Mouse (Mus musculus): ENCODE measurements around the gene Eif3g. TPM values are rescaled to one million over a fixed set of nuclear protein-coding genes. Genes with fewer than 3 reads are reported as not detected.
A peak's percentile ranks its signal among the peaks of the same experiment; 100 is the strongest.

Gene Eif3g
- polyA plus RNA-seq, 1 experiment from 2014 or later = 215 TPM

- H3K4me1 ChIP-seq (replicated peaks) = peaks cover 8% of the 10 kb centered on the region
- WGBS = under 1% methylated on average over 43 of the region's 43 CpGs
- H3K4me2 ChIP-seq = peak within 1 kb of the TSS; percentile 74
Measured at GRCm38 (mm10) chr9:20887704-20888385, 10.6 kb downstream of the Eif3g start, which contains the start of gene Ppan. Gene Ppan, plus strand, starts transcription at chr9:20888175.

DNA sequence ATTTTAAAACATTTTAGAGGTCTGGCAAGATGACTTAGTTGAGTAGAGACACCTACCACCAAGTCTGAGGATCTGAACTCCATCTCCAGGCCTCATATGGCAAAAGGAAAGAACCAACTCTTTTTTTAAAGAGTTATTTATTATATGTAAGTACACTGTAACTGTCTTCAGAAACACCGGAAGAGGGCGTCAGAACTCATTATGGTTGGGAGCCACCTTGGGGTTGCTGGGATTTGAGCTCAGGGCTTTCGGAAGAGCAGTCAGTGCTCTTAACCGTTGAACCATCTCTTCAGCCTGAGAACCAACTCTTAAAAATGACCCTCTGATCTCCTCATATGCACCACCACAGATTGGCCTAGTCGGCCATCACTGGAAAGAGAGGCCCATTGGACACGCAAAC is 11.2 kb downstream of the Eif3g start:
- Histone ChIP-seq H3K27ac (ENCODE audit: poor library complexity, severe bottlenecking) (no peak overlapping the region), H3K9me3 (replicated peaks) (0 out of 2 replicates have a peak, but pooled peaks cover 6% of the 10 kb centered on the region), H3K4me3 (no peak overlapping the region), H3K4me1 (replicated peaks) (peaks cover 8% of the 10 kb centered on the region), H3K9ac (no peak overlapping the region), H3K36me3 (peaks cover 31% of the 10 kb centered on the region), H3K4me2 (no peak overlapping the region), H3K27me3 (replicated peaks) (no peaks in the 10 kb centered on the region)
- ATAC-seq (ENCODE audit: insufficient number of reproducible peaks, low FRiP score) = no peak
- 88% methylated on average over 6 of the region's 6 CpGs for WGBS

More at GRCm38 (mm10) chr9:20887704-20888385, 10.6 kb downstream of the Eif3g start, which contains the start of gene Ppan:
- 0 out of 2 replicates have a peak, but pooled peaks cover 6% of the 10 kb centered on the region for H3K9me3 ChIP-seq (replicated peaks)
- peak within 1 kb of the TSS; percentile 84 for H3K27ac ChIP-seq (ENCODE audit: poor library complexity, severe bottlenecking)
- no peaks in the 10 kb centered on the region for H3K27me3 ChIP-seq (replicated peaks)
- peak; percentile 95 for ATAC-seq (ENCODE audit: insufficient number of reproducible peaks, low FRiP score)
- H3K36me3 ChIP-seq = peaks cover 37% of the 10 kb centered on the region
- peak within 1 kb of the TSS; percentile 88 for H3K9ac ChIP-seq
- H3K4me3 ChIP-seq = peak within 1 kb of the TSS; percentile 87

DNA sequence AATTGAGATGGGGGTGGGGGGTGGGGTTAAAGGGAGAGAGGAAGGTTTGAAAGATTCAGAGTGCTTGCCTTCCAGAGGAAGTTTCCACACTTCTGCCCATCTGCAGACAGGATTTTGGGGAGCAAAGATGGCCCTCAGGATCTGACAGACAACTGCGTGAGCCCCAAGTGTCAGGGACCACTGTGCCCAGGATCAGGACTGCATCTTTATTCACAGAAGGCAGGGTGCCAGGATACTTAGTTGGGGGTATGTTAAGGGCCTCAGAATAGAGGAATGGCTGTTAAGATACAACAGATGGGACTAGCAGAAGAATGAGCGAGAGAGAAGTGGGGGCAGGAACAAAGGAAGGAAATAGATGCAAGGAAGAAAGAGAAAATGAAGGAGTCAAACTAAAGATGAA is 11.9 kb downstream of the Eif3g start:
- Histone ChIP-seq H3K4me3 (no peak overlapping the region), H3K9ac (no peak overlapping the region), H3K9me3 (replicated peaks) (0 out of 2 replicates have a peak, but pooled peaks cover 6% of the 10 kb centered on the region), H3K36me3 (peaks cover 24% of the 10 kb centered on the region), H3K4me2 (no peak overlapping the region), H3K4me1 (replicated peaks) (peaks cover 8% of the 10 kb centered on the region), H3K27me3 (replicated peaks) (no peaks in the 10 kb centered on the region), H3K27ac (ENCODE audit: poor library complexity, severe bottlenecking) (no peak overlapping the region)
- no peak for ATAC-seq (ENCODE audit: insufficient number of reproducible peaks, low FRiP score)
- 92% methylated on average over 2 of the region's 2 CpGs for WGBS

DNA sequence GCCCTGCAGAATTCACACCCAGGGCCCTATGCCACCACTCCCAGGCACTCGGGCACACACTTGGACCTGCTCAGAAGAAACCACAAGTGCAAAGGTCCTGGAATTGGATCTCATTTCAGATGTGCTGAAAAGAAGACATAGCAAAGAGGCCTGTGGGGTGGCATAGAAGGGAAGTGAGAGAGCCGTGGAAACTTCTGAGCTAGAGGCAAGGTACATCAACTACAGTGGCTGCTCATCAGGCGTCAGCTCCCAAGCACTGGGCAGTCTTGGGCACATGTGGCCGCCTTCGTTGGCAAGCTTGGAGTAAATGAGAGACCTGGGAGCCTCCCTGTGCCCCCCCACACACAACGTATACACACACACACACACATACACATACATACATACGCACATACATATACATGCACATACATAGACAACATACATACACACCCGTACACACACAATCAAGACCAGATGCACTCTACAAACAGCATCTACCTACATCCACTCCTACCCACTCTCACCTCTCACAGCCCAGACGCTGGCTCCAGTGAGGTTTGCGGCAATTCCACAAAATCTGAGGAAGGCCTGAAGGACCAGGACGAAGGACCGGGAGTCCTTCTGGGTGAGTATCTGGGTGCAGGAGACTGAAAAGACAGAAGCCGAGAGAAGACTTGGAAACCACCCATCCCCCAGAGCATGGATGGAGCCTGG is 19.2 kb downstream of the Eif3g start, which contains the start of gene Angptl6:
Gene Angptl6, minus strand, starts transcription at position 631 of the 696 bp plus-strand sequence.
- Histone ChIP-seq H3K9ac (peak within 1 kb of the TSS; percentile 80), H3K4me1 (replicated peaks) (peaks cover 11% of the 10 kb centered on the region; the same call in 1 of the 2 replicates), H3K27ac (ENCODE audit: poor library complexity, severe bottlenecking) (peak within 1 kb of the TSS; percentile 87), H3K36me3 (no peaks in the 10 kb centered on the region), H3K4me2 (peak within 1 kb of the TSS; percentile 72), H3K4me3 (peak within 1 kb of the TSS; percentile 49), H3K9me3 (replicated peaks) (0 out of 2 replicates have a peak, but pooled peaks cover 3% of the 10 kb centered on the region), H3K27me3 (replicated peaks) (no peaks in the 10 kb centered on the region)
- WGBS = 88% methylated on average over 13 of the region's 13 CpGs
- ATAC-seq (ENCODE audit: insufficient number of reproducible peaks, low FRiP score) = no peak

DNA sequence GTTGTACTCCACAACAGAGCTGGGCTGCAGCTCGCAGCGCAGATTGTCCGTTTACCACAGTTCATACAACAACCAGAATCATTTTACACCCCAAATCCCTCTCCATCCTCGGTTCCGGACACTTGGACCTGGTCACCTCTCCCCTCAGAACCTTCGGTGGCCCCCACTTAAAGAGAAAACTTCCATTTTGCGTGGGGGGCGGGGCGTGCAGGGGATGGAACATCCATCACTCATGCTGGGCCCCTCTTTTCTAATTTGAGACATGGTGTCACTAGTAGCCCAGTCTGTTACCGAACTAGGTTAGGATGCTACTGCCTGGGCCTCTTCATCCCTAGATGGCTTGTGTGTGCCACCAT is 19.7 kb downstream of the Eif3g start:
- Histone ChIP-seq H3K4me1 (replicated peaks) (peaks cover 11% of the 10 kb centered on the region; the same call in 1 of the 2 replicates), H3K4me2 (peak overlapping the region; percentile 72), H3K4me3 (peak overlapping the region; percentile 49), H3K27me3 (replicated peaks) (no peaks in the 10 kb centered on the region), H3K27ac (ENCODE audit: poor library complexity, severe bottlenecking) (peak overlapping the region; percentile 87), H3K9ac (peak overlapping the region; percentile 80), H3K36me3 (no peaks in the 10 kb centered on the region), H3K9me3 (replicated peaks) (0 out of 2 replicates have a peak, but pooled peaks cover 3% of the 10 kb centered on the region)
- ATAC-seq (ENCODE audit: insufficient number of reproducible peaks, low FRiP score) = no peak
- WGBS = 17% methylated on average over 10 of the region's 10 CpGs

GRCm38 (mm10) chr9:20878041-20878709 is 20.2 kb downstream of the Eif3g start:
- peak; percentile 94 for ATAC-seq (ENCODE audit: insufficient number of reproducible peaks, low FRiP score)
- H3K36me3 ChIP-seq = no peaks in the 10 kb centered on the region
- peaks cover 4% of the 10 kb centered on the region; the same call in 1 of the 2 replicates for H3K27me3 ChIP-seq (replicated peaks)
- under 1% methylated on average over 69 of the region's 69 CpGs for WGBS
- peak overlapping the region; percentile 49 for H3K4me3 ChIP-seq
- H3K27ac ChIP-seq (ENCODE audit: poor library complexity, severe bottlenecking) = peak overlapping the region; percentile 87
- peak overlapping the region; percentile 80 for H3K9ac ChIP-seq
- 0 out of 2 replicates have a peak, but pooled peaks cover 3% of the 10 kb centered on the region for H3K9me3 ChIP-seq (replicated peaks)
- H3K4me2 ChIP-seq = peak overlapping the region; percentile 72
- H3K4me1 ChIP-seq (replicated peaks) = peaks cover 11% of the 10 kb centered on the region; the same call in 1 of the 2 replicates

DNA sequence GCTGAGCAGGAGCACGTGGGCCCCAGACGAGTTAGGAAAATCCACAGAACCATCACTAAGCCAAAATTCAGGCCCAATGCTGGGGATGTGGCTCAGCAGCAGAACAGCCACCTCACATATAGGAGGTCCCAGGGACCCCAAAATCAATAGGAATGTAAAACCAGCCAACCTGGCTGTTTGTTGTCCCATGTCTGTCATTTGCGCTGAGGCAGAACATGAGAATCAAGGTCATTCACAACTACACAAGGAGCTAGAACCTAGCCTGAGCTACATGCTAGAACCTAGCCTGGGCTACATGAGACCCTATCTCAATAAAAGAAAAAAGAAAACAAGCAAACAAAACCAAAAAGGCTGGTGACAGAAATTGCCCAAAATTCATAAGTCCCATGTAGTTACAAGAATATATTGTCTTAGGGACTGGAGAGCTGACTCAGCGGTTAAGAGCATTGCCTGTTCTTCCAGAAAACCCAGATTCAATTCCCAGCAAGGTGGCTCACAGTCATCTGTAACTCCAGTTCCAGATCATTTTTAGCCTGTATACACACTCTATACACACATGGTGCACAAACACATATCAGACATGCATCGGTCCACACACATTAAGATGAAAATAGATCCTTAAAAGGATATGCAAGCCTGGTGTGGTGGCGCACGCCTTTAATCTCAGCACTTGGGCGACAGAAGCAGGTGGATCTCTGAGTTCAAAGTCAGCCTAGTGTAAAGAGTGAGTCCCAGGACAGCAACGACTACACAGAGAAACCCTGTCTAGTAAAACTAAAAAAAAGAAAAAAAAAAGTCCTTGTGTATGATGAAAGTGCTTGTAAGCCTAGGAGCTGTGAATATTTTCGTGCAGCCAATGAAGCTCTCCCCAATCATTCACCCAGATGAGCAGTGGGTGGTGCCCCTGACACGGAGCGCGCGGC is 21.0 kb downstream of the Eif3g start:
- Histone ChIP-seq H3K27me3 (replicated peaks) (peaks cover 4% of the 10 kb centered on the region; the same call in 1 of the 2 replicates), H3K9ac (peak overlapping the region; percentile 64), H3K9me3 (replicated peaks) (0 out of 2 replicates have a peak, but pooled peaks cover 3% of the 10 kb centered on the region), H3K36me3 (no peaks in the 10 kb centered on the region), H3K4me2 (peak overlapping the region; percentile 72), H3K27ac (ENCODE audit: poor library complexity, severe bottlenecking) (no peak overlapping the region), H3K4me1 (replicated peaks) (peaks cover 11% of the 10 kb centered on the region; the same call in 1 of the 2 replicates), H3K4me3 (peak overlapping the region; percentile 49)
- WGBS = 33% methylated on average over 14 of the region's 14 CpGs
- peak; percentile 0; the same call in 1 of the 2 replicates for ATAC-seq (ENCODE audit: insufficient number of reproducible peaks, low FRiP score)

GRCm38 (mm10) chr9:20876318-20877117 is 21.9 kb downstream of the Eif3g start:
- Histone ChIP-seq H3K9me3 (replicated peaks) (0 out of 2 replicates have a peak, but pooled peaks cover 3% of the 10 kb centered on the region), H3K27ac (ENCODE audit: poor library complexity, severe bottlenecking) (no peak overlapping the region), H3K36me3 (no peaks in the 10 kb centered on the region), H3K4me2 (no peak overlapping the region), H3K27me3 (replicated peaks) (peaks cover 4% of the 10 kb centered on the region; the same call in 1 of the 2 replicates), H3K4me1 (replicated peaks) (peaks cover 11% of the 10 kb centered on the region; the same call in 1 of the 2 replicates), H3K4me3 (no peak overlapping the region), H3K9ac (no peak overlapping the region)
- WGBS = 68% methylated on average over 8 of the region's 9 CpGs
- ATAC-seq (ENCODE audit: insufficient number of reproducible peaks, low FRiP score) = no peak

GRCm38 (mm10) chr9:20875021-20875790 is 23.2 kb downstream of the Eif3g start:
- 0 out of 2 replicates have a peak, but pooled peaks cover 2% of the 10 kb centered on the region for H3K36me3 ChIP-seq
- H3K4me3 ChIP-seq = no peak overlapping the region
- 58% methylated on average over 23 of the region's 23 CpGs for WGBS

More at GRCm38 (mm10) chr9:20875021-20875790, 23.2 kb downstream of the Eif3g start:
- Histone ChIP-seq H3K4me2 (no peak overlapping the region), H3K27me3 (replicated peaks) (peaks cover 16% of the 10 kb centered on the region), H3K4me1 (replicated peaks) (peaks cover 11% of the 10 kb centered on the region; the same call in 1 of the 2 replicates), H3K9ac (no peak overlapping the region), H3K27ac (ENCODE audit: poor library complexity, severe bottlenecking) (no peak overlapping the region), H3K9me3 (replicated peaks) (no peaks in the 10 kb centered on the region)
- no peak for ATAC-seq (ENCODE audit: insufficient number of reproducible peaks, low FRiP score)

Data from heart, embryonic 12.5 days (tissue).